Comparison of ENCODE assay signal across 20 mouse cellular contexts in the genomic region with DNA sequence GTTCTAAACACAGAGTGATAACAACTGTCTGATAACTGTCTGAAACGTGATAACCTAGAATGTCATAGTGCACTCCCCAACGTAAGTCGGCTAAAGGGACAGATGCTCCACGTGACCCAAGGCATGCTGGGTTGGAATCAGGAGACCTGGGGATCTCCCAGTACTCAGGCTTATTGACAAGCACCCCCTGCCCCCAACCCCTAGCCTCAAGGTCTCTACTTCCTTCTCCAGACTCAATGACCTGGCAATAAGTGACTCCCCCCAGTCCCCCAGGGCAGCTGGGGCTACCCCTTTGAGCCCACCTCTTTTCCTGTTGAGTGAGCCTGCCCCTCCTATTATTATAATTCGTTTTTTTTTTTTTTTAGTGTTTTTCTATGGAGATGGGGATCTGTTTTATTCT. TPM values are rescaled to one million over a fixed set of nuclear protein-coding genes. Genes with fewer than 3 reads are reported as not detected.
A peak's percentile ranks its signal among the peaks of the same experiment; 100 is the strongest.
DNase-seq lines count a peak whose midpoint lies in the region.
"Had no signal": no experiment of that assay in that cellular context is flagged by ENCODE, and none has a peak within 500 bp of the region (broad histone marks: within the 10 kb centered on the region; RNA-seq: fewer than 3 reads in every experiment).

No protein-coding gene starts in this region.

- intact Hi-C loops in heart, postnatal 10 days (cut with DNase I) = no loop called here

- 91% methylated on average over 4 of the region's 5 CpGs for WGBS in macrophage (ENCODE audit: missing documents)

- H3K27ac ChIP-seq in macrophage = peak overlapping the region; percentile 80; the same call in 1 of the 2 replicates
- H3K27ac ChIP-seq: embryonic facial prominence, embryonic 12.5 days; forebrain, embryonic 12.5 days; hindbrain, embryonic 15.5 days had no signal

- peaks cover 58% of the 10 kb centered on the region for H3K79me2 ChIP-seq in macrophage (ENCODE audit: inconsistent target)

- DNase-seq in heart, adult 11 months = peak; percentile 88
- no peak for DNase-seq in heart, postnatal 10 days
- DNase-seq in spleen, postnatal 36 days (ENCODE audit: low spot score in 2 of 2) = peak; percentile 58 to 65
- DNase-seq in spleen, postnatal 14 days (ENCODE audit: low spot score in 2 of 2) = no peak
- DNase-seq in layer of hippocampus, adult 9-11 months = no peak
- DNase-seq in kidney, postnatal 25 days = no peak
- DNase-seq: adrenal gland, postnatal 10 days; cerebellum, adult 11-12 months; cerebellum, adult 9-10 months; cerebellum, postnatal 25 days; gastrocnemius, postnatal 25 days; heart, adult 18-20 months had no signal

- no peaks in the 10 kb centered on the region for H3K36me3 ChIP-seq in macrophage (ENCODE audit: inconsistent target)
- H3K36me3 ChIP-seq: embryonic facial prominence, embryonic 12.5 days; forebrain, embryonic 12.5 days; heart, embryonic 15.5 days; hindbrain, embryonic 15.5 days had no signal

- no peak overlapping the region for H3K4me3 ChIP-seq in macrophage (ENCODE audit: inconsistent target)
- H3K4me3 ChIP-seq: embryonic facial prominence, embryonic 12.5 days; forebrain, embryonic 12.5 days; heart, embryonic 15.5 days; hindbrain, embryonic 15.5 days had no signal

RNA-seq across cellular contexts. Expression of a gene that starts 29.6 kb away (rescaled TPM):
- 10 to 100 TPM; 13.9 to 16.7 TPM for total RNA-seq in heart, postnatal 10 days (2021)
- total RNA-seq in macrophage (2018; cell fraction: chromatin; rRNA removed) = 100 to 1,000 TPM in 1 of 26 experiments, 10 to 100 TPM in 24, 1 to 10 TPM in 1; 6.6 to 115 (median 23.7) TPM
- 10 to 100 TPM in 24 of 26 experiments, 1 to 10 TPM in 2; 9.2 to 19.3 (median 16.1) TPM for total RNA-seq in macrophage (2018; cell fraction: cytosol; rRNA removed)
- 10 to 100 TPM in 25 of 26 experiments, 1 to 10 TPM in 1; 9.8 to 41.0 (median 20.4) TPM for total RNA-seq in macrophage (2018; cell fraction: nucleus; rRNA removed)
- 15.5 to 19.3 TPM (median 18.5 TPM) in 3 replicates for polyA plus RNA-seq in macrophage (2018)

RNA-seq across cellular contexts. Expression of a gene that starts 30.8 kb away (rescaled TPM):
- total RNA-seq in heart, postnatal 10 days (2021) = under 1 TPM in 1 of 2 experiments, not detected in 1; 0.69 TPM
- total RNA-seq in macrophage (2018; cell fraction: chromatin; rRNA removed) = not detected
- under 1 TPM in 5 of 26 experiments, not detected in 21; 0.22 to 0.54 (median 0.29) TPM for total RNA-seq in macrophage (2018; cell fraction: cytosol; rRNA removed)
- total RNA-seq in macrophage (2018; cell fraction: nucleus; rRNA removed) = 1 to 10 TPM in 1 of 26 experiments, not detected in 25; 1.3 TPM
- polyA plus RNA-seq in macrophage (2018) = not detected in 3 replicates
- polyA plus RNA-seq: brain, embryonic 14.5 days; forebrain, embryonic 16.5 days; G1E had no signal

Comparison
In these comparisons a context has a peak if more than half of its experiments do, and no peak if none do; other contexts are left out.
1. DNase-seq: peak in heart, adult 11 months (single experiment) and spleen, postnatal 36 days (2 of 2); none in heart, postnatal 10 days (0 of 2), spleen, postnatal 14 days (0 of 2), layer of hippocampus, adult 9-11 months (single experiment) and kidney, postnatal 25 days (0 of 2).